Mouse (Mus musculus) stomach, embryonic 15.5 days (tissue): ENCODE data around the gene Car10. TPM values are rescaled to one million over a fixed set of nuclear protein-coding genes. Genes with fewer than 3 reads are reported as not detected.

Experiments
- ATAC-seq: fragments of 200-750 bp; cut with Nextera tagmentation; 2 replicates; pipeline ENCODE4 v1.8.0; 2017; ENCODE audit warnings: low read depth, moderate number of reproducible peaks, moderate TSS enrichment; ENCODE audit not compliant: insufficient read depth, low FRiP score
- H3K27ac ChIP-seq: fragments of 300-500 bp; sonication (generic); 2 replicates; pipeline ENCODE4 v1.5.1; 2015; ENCODE audit warnings: mild to moderate bottlenecking, inconsistent platforms
- H3K27me3 ChIP-seq: fragments of 300-500 bp; sonication (generic); replicated peaks from 2 replicates; pipeline ENCODE4 v1.6.1; 2015; ENCODE audit warnings: inconsistent platforms
- H3K36me3 ChIP-seq: fragments of 300-500 bp; sonication (generic); 2 replicates; pipeline ENCODE4 v1.6.1; 2015; ENCODE audit warnings: inconsistent platforms
- H3K4me1 ChIP-seq: fragments of 300-500 bp; sonication (generic); 2 replicates; pipeline ENCODE4 v1.6.1; 2015; ENCODE audit warnings: inconsistent platforms
- H3K4me2 ChIP-seq: fragments of 300-500 bp; sonication (generic); 2 replicates; pipeline ENCODE4 v1.6.1; 2015; ENCODE audit warnings: mild to moderate bottlenecking, inconsistent platforms
- H3K4me3 ChIP-seq: fragments of 300-500 bp; sonication (generic); replicated peaks from 2 replicates; pipeline ENCODE4 v1.5.1; 2015; ENCODE audit warnings: inconsistent platforms
- H3K9ac ChIP-seq: fragments of 300-500 bp; sonication (generic); 2 replicates; pipeline ENCODE4 v1.6.1; 2015; ENCODE audit warnings: inconsistent platforms
- H3K9me3 ChIP-seq: fragments of 300-500 bp; sonication (generic); 2 replicates; pipeline ENCODE4 v1.6.1; 2016; ENCODE audit warnings: inconsistent platforms
- WGBS: fragments of 180-500 bp; shearing (Covaris S2); methylation state at CpG from one replicate; pipeline ENCODE4 v1.1.7; 2015; 5-methylcytosine and 5-hydroxymethylcytosine counted together
- polyA plus RNA-seq: library from polyadenylated mRNA; unstranded; fragments of >200 nt; fragmentation: Nextera tagmentation; extraction: Ambion mirVana; gene quantifications from 2 replicates; pipeline ENCODE4 v1.2.1, GENCODE M21; 2015

Car10 gene
- polyA plus RNA-seq, 1 experiment from 2014 or later: 0.40 TPM

GRCm38 (mm10) chr11:93103101-93103815 lies 5.4 kb downstream of the Car10 start:
- H3K36me3 ChIP-seq: no peaks in the 10 kb centered on the region
- no peak overlapping the region for H3K4me3 ChIP-seq
- H3K9me3 ChIP-seq: no peaks in the 10 kb centered on the region
- no peak overlapping the region for H3K4me2 ChIP-seq
- H3K27ac ChIP-seq: no peak overlapping the region
- no peak for ATAC-seq
- H3K4me1 ChIP-seq: 0 out of 2 replicates have a peak, but pooled peaks cover 14% of the 10 kb centered on the region
- H3K9ac ChIP-seq: no peak overlapping the region
- peaks cover 43% of the 10 kb centered on the region for H3K27me3 ChIP-seq
- 63% methylated on average over 3 of the region's 3 CpGs for WGBS

- no peak overlapping the region for H3K27ac ChIP-seq
- H3K4me3 ChIP-seq: no peak overlapping the region
- 58% methylated on average over 1 of the region's 1 CpGs for WGBS
- H3K36me3 ChIP-seq: no peaks in the 10 kb centered on the region
- H3K27me3 ChIP-seq: no peaks in the 10 kb centered on the region
- no peaks in the 10 kb centered on the region for H3K4me1 ChIP-seq
- no peaks in the 10 kb centered on the region for H3K9me3 ChIP-seq
- H3K4me2 ChIP-seq: no peak overlapping the region
- ATAC-seq: no peak
- H3K9ac ChIP-seq: no peak overlapping the region
Observed at GRCm38 (mm10) chr11:93109451-93109850, 11.6 kb downstream of the Car10 start.

- H3K9ac ChIP-seq: no peak overlapping the region
- H3K4me1 ChIP-seq: no peaks in the 10 kb centered on the region
- ATAC-seq: no peak
- no peak overlapping the region for H3K4me3 ChIP-seq
- H3K27ac ChIP-seq: no peak overlapping the region
- H3K36me3 ChIP-seq: no peaks in the 10 kb centered on the region
- H3K9me3 ChIP-seq: no peaks in the 10 kb centered on the region
- no peaks in the 10 kb centered on the region for H3K27me3 ChIP-seq
- 67% methylated on average over 10 of the region's 10 CpGs for WGBS
- H3K4me2 ChIP-seq: no peak overlapping the region
Observed at GRCm38 (mm10) chr11:93120766-93121415, 23.1 kb downstream of the Car10 start.

- no peak for ATAC-seq
- no peak overlapping the region for H3K4me3 ChIP-seq
- 78% methylated on average over 4 of the region's 4 CpGs for WGBS
- H3K4me1 ChIP-seq: no peaks in the 10 kb centered on the region
- H3K27me3 ChIP-seq: no peaks in the 10 kb centered on the region
- H3K9me3 ChIP-seq: no peaks in the 10 kb centered on the region
- no peak overlapping the region for H3K4me2 ChIP-seq
- no peaks in the 10 kb centered on the region for H3K36me3 ChIP-seq
- no peak overlapping the region for H3K9ac ChIP-seq
- no peak overlapping the region for H3K27ac ChIP-seq
Observed at GRCm38 (mm10) chr11:93123691-93124090, 25.9 kb downstream of the Car10 start.

GRCm38 (mm10) chr11:93126466-93126865 lies 28.6 kb downstream of the Car10 start:
- Histone ChIP-seq H3K9ac (no peak overlapping the region), H3K4me3 (no peak overlapping the region)
- WGBS: 82% methylated on average over 3 of the region's 3 CpGs

GRCm38 (mm10) chr11:93128481-93128880 lies 30.7 kb downstream of the Car10 start:
- no peak for ATAC-seq
- H3K27ac ChIP-seq: no peak overlapping the region
- 71% methylated on average over 2 of the region's 2 CpGs for WGBS
- no peaks in the 10 kb centered on the region for H3K4me1 ChIP-seq
- no peaks in the 10 kb centered on the region for H3K9me3 ChIP-seq
- no peak overlapping the region for H3K9ac ChIP-seq
- no peak overlapping the region for H3K4me2 ChIP-seq
- no peak overlapping the region for H3K4me3 ChIP-seq
- no peaks in the 10 kb centered on the region for H3K36me3 ChIP-seq
- H3K27me3 ChIP-seq: no peaks in the 10 kb centered on the region

More at GRCm38 (mm10) chr11:93126466-93126865, 28.6 kb downstream of the Car10 start:
- Histone ChIP-seq H3K4me1 (no peaks in the 10 kb centered on the region), H3K9me3 (no peaks in the 10 kb centered on the region), H3K4me2 (no peak overlapping the region), H3K27ac (no peak overlapping the region), H3K36me3 (no peaks in the 10 kb centered on the region), H3K27me3 (no peaks in the 10 kb centered on the region)
- ATAC-seq: no peak

GRCm38 (mm10) chr11:93137841-93138240 lies 40.0 kb downstream of the Car10 start:
- Histone ChIP-seq H3K36me3 (no peaks in the 10 kb centered on the region), H3K27me3 (no peaks in the 10 kb centered on the region), H3K9me3 (no peaks in the 10 kb centered on the region), H3K27ac (no peak overlapping the region), H3K4me2 (no peak overlapping the region), H3K4me3 (no peak overlapping the region), H3K4me1 (no peaks in the 10 kb centered on the region), H3K9ac (no peak overlapping the region)
- 85% methylated on average over 1 of the region's 1 CpGs for WGBS
- ATAC-seq: no peak

GRCm38 (mm10) chr11:93141727-93142126 lies 43.9 kb downstream of the Car10 start:
- no peak overlapping the region for H3K4me2 ChIP-seq
- no peak overlapping the region for H3K4me3 ChIP-seq
- WGBS: 58% methylated on average over 1 of the region's 1 CpGs
- H3K27me3 ChIP-seq: no peaks in the 10 kb centered on the region
- H3K9me3 ChIP-seq: no peaks in the 10 kb centered on the region
- no peak for ATAC-seq
- no peaks in the 10 kb centered on the region for H3K36me3 ChIP-seq
- H3K4me1 ChIP-seq: no peaks in the 10 kb centered on the region
- H3K9ac ChIP-seq: no peak overlapping the region
- no peak overlapping the region for H3K27ac ChIP-seq

GRCm38 (mm10) chr11:93144544-93144943 lies 46.7 kb downstream of the Car10 start:
- no peaks in the 10 kb centered on the region for H3K4me1 ChIP-seq
- H3K4me3 ChIP-seq: no peak overlapping the region
- no peaks in the 10 kb centered on the region for H3K27me3 ChIP-seq
- no peak overlapping the region for H3K9ac ChIP-seq
- H3K27ac ChIP-seq: no peak overlapping the region
- ATAC-seq: no peak
- no peak overlapping the region for H3K4me2 ChIP-seq
- H3K9me3 ChIP-seq: no peaks in the 10 kb centered on the region
- 9% methylated on average over 2 of the region's 2 CpGs for WGBS
- H3K36me3 ChIP-seq: no peaks in the 10 kb centered on the region

- WGBS: 58% methylated on average over 3 of the region's 3 CpGs
- H3K4me2 ChIP-seq: no peak overlapping the region
Observed at GRCm38 (mm10) chr11:93154910-93155309, 57.1 kb downstream of the Car10 start.

GRCm38 (mm10) chr11:93172430-93172829 lies 74.6 kb downstream of the Car10 start:
- no peaks in the 10 kb centered on the region for H3K36me3 ChIP-seq
- no peak overlapping the region for H3K4me2 ChIP-seq
- no peak overlapping the region for H3K4me3 ChIP-seq
- H3K9me3 ChIP-seq: no peaks in the 10 kb centered on the region
- no peaks in the 10 kb centered on the region for H3K27me3 ChIP-seq
- no peak overlapping the region for H3K9ac ChIP-seq
- ATAC-seq: no peak
- H3K4me1 ChIP-seq: no peaks in the 10 kb centered on the region
- no peak overlapping the region for H3K27ac ChIP-seq

More at GRCm38 (mm10) chr11:93154910-93155309, 57.1 kb downstream of the Car10 start:
- ATAC-seq: no peak
- no peak overlapping the region for H3K9ac ChIP-seq
- no peaks in the 10 kb centered on the region for H3K27me3 ChIP-seq
- no peaks in the 10 kb centered on the region for H3K36me3 ChIP-seq
- H3K9me3 ChIP-seq: no peaks in the 10 kb centered on the region
- H3K4me3 ChIP-seq: no peak overlapping the region
- H3K4me1 ChIP-seq: no peaks in the 10 kb centered on the region
- no peak overlapping the region for H3K27ac ChIP-seq

GRCm38 (mm10) chr11:93173533-93174308 lies 75.9 kb downstream of the Car10 start:
- 96% methylated on average over 1 of the region's 1 CpGs for WGBS
- no peak overlapping the region for H3K4me2 ChIP-seq
- H3K4me1 ChIP-seq: no peaks in the 10 kb centered on the region
- no peaks in the 10 kb centered on the region for H3K27me3 ChIP-seq
- no peak overlapping the region for H3K9ac ChIP-seq
- no peaks in the 10 kb centered on the region for H3K9me3 ChIP-seq
- no peaks in the 10 kb centered on the region for H3K36me3 ChIP-seq
- H3K27ac ChIP-seq: no peak overlapping the region
- ATAC-seq: no peak
- H3K4me3 ChIP-seq: no peak overlapping the region
